Mouse (Mus musculus) bone marrow, adult 2 months (tissue): Measurements from ENCODE around the gene Wfikkn2.

Experiments used
- CTCF ChIP-seq: fragments of 200-500 bp; IDR thresholded peaks from 2 replicates; pipeline ENCODE4 v1.5.1; 2011; ENCODE audit warnings: low read length, control low read depth; ENCODE audit not compliant: control insufficient read depth, insufficient read depth
- POLR2A ChIP-seq: fragments of 200-500 bp; IDR thresholded peaks from 2 replicates; pipeline ENCODE4 v1.6.1; 2011; ENCODE audit warnings: low read depth, mild to moderate bottlenecking, control low read depth, low read length, borderline replicate concordance; ENCODE audit not compliant: control insufficient read depth

DNA sequence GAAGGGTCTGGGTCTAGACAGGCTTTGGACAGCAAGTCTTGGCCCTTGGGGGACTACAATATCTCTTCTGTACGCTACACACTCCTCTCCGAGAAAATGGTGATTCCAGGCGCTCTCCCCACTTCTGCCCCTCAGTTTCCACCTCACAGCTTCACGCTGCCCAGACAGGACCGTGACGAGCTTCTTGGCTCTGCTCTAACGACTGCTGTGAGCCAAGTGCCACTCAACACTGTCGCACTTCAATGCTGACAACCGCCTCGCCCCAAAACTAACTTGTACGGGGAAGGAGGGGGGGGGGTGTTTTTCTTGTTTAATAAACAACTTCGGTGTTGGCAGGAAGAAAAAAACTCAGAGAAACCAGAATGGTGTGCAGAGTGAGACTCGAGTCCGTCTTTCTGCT lies 12.2 kb upstream of the Wfikkn2 start:
- TF ChIP-seq CTCF (no peak), POLR2A (no peak)
